ENCODE assay signal across 8 mouse cellular contexts in the genomic region with DNA sequence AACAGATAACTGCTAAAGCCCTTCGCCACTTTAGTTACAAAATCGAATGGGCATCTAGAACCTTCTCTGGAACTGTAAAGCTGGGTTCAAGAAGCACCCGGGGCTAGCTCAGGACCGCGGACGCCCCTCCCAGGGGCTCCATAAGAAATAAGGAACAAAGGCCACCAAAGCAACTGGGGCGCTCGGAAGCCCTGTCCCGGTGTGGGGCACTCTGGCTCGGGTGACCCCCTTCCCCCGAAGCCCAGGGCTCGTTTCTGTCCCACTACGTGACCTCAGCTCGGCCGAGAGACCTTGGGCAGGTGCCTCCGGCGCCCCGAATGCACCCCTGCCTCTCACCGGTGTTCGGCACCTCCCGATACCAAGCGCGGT. TPM values are rescaled to one million over a fixed set of nuclear protein-coding genes. Genes with fewer than 3 reads are reported as not detected.
DNase-seq lines count a peak whose midpoint lies in the region; ATAC-seq and TF ChIP-seq lines count a peak whose summit lies in the region.

No protein-coding gene starts in this region.

- H3K4me3 ChIP-seq in heart, embryonic 15.5 days, result peak overlapping the region; percentile 88
- peak overlapping the region; percentile 70 for H3K4me3 ChIP-seq in hindbrain, embryonic 12.5 days
- peak overlapping the region; percentile 84 for H3K4me3 ChIP-seq in midbrain, embryonic 12.5 days

- peaks cover 25% of the 10 kb centered on the region for H3K36me3 ChIP-seq in heart, embryonic 15.5 days
- H3K36me3 ChIP-seq in hindbrain, embryonic 12.5 days, result peaks cover 24% of the 10 kb centered on the region
- H3K36me3 ChIP-seq in midbrain, embryonic 12.5 days, result peaks cover 24% of the 10 kb centered on the region

- peak overlapping the region; percentile 90 for H3K27ac ChIP-seq in heart, embryonic 15.5 days
- peak overlapping the region; percentile 90 for H3K27ac ChIP-seq in hindbrain, embryonic 12.5 days
- peak overlapping the region; percentile 83 for H3K27ac ChIP-seq in midbrain, embryonic 12.5 days (replicated peaks)

- intact Hi-C loops in heart, postnatal 14 days (cut with DNase I), result loop anchor here (2.0 kb wide), 1 partner anchor 63 kb away; no protein-coding TSS in a partner anchor

- in situ Hi-C loops in Patski (cut with MboI; ENCODE audit: low pct_unique_long_range_greater_than_20kb), result no loop called here

- peak overlapping the region; percentile 98 for H3K9ac ChIP-seq in heart, embryonic 15.5 days
- H3K9ac ChIP-seq in hindbrain, embryonic 12.5 days, result peak overlapping the region; percentile 89
- peak overlapping the region; percentile 86 for H3K9ac ChIP-seq in midbrain, embryonic 12.5 days (replicated peaks)

- CTCF ChIA-PET in Patski (lab: Charles Lee), result interaction anchor here (2.4 kb wide), 1 partner anchor 15 kb away, joined by 5 read pairs; a partner anchor contains a TSS

- ATAC-seq in heart, embryonic 15.5 days (replicated peaks; ENCODE audit: insufficient number of reproducible peaks, insufficient read depth, low FRiP score, low read depth), result peak; percentile 37
- peak; percentile 3 for ATAC-seq in Patski
- ATAC-seq in hindbrain, embryonic 12.5 days (ENCODE audit: low FRiP score), result peak; percentile 66; the same call in 1 of the 2 replicates
- peak; percentile 72 for ATAC-seq in midbrain, embryonic 12.5 days (ENCODE audit: low FRiP score, low read depth)

- no peaks in the 10 kb centered on the region for H3K27me3 ChIP-seq in heart, embryonic 15.5 days
- H3K27me3 ChIP-seq in Patski, result no peaks in the 10 kb centered on the region
- no peaks in the 10 kb centered on the region for H3K27me3 ChIP-seq in hindbrain, embryonic 12.5 days
- H3K27me3 ChIP-seq in midbrain, embryonic 12.5 days, result no peaks in the 10 kb centered on the region

- 0% methylated on average over 23 of the region's 23 CpGs for WGBS in heart, embryonic 15.5 days
- WGBS in hindbrain, embryonic 12.5 days, result 2% methylated on average over 23 of the region's 23 CpGs
- WGBS in midbrain, embryonic 12.5 days, result under 1% methylated on average over 23 of the region's 23 CpGs

- no peak for DNase-seq in heart, postnatal 14 days
- no peak for DNase-seq in Patski (ENCODE audit: low read depth, low spot score)
- no peak for DNase-seq in spleen, postnatal 14 days (ENCODE audit: low spot score in 2 of 2)
- no peak for DNase-seq in cerebellum, adult 9-11 months
- DNase-seq in lung, adult 18-20 months, result no peak

- H3K9me3 ChIP-seq in heart, embryonic 15.5 days (replicated peaks), result no peaks in the 10 kb centered on the region
- no peaks in the 10 kb centered on the region for H3K9me3 ChIP-seq in hindbrain, embryonic 12.5 days (replicated peaks)
- H3K9me3 ChIP-seq in midbrain, embryonic 12.5 days, result no peaks in the 10 kb centered on the region

- H3K4me2 ChIP-seq in heart, embryonic 15.5 days, result peak overlapping the region; percentile 81
- peak overlapping the region; percentile 90 for H3K4me2 ChIP-seq in hindbrain, embryonic 12.5 days (replicated peaks)
- H3K4me2 ChIP-seq in midbrain, embryonic 12.5 days (replicated peaks), result peak overlapping the region; percentile 72

- peaks cover 29% of the 10 kb centered on the region for H3K4me1 ChIP-seq in heart, embryonic 15.5 days (replicated peaks)
- H3K4me1 ChIP-seq in hindbrain, embryonic 12.5 days, result peaks cover 22% of the 10 kb centered on the region
- H3K4me1 ChIP-seq in midbrain, embryonic 12.5 days, result peaks cover 21% of the 10 kb centered on the region

- POLR2A ChIA-PET in Patski (lab: Charles Lee), result interaction anchor here (1.0 kb wide), 1 partner anchor 9 kb away, joined by 3 read pairs; no protein-coding TSS in a partner anchor

- no peak for TF ChIP-seq CTCF in Patski (IDR thresholded peaks at IDR 0.05)

RNA-seq across cellular contexts. Expression of a gene that starts 0.4 kb away (rescaled TPM):
- 483 and 678 TPM in 2 replicates for polyA plus RNA-seq in heart, embryonic 15.5 days (2015; fragmentation: Nextera tagmentation; extraction: Ambion mirVana)
- 100 to 1,000 TPM; 577 to 610 TPM for total RNA-seq in heart, postnatal 14 days (2021)
- polyA plus RNA-seq in Patski (2021), result 493 TPM
- 266 and 295 TPM in 2 replicates for polyA plus RNA-seq in hindbrain, embryonic 12.5 days (2016; fragmentation: Nextera tagmentation; extraction: Ambion mirVana)
- polyA plus RNA-seq in midbrain, embryonic 12.5 days (2016; fragmentation: Nextera tagmentation; extraction: Ambion mirVana), result 277 and 315 TPM in 2 replicates

RNA-seq across cellular contexts. Expression of a gene that starts 15.0 kb away (rescaled TPM):
- 334 and 337 TPM in 2 replicates for polyA plus RNA-seq in heart, embryonic 15.5 days (2015; fragmentation: Nextera tagmentation; extraction: Ambion mirVana)
- total RNA-seq in heart, postnatal 14 days (2021), result 100 to 1,000 TPM; 197 to 205 TPM
- 185 TPM for polyA plus RNA-seq in Patski (2021)
- polyA plus RNA-seq in hindbrain, embryonic 12.5 days (2016; fragmentation: Nextera tagmentation; extraction: Ambion mirVana), result 250 and 259 TPM in 2 replicates
- polyA plus RNA-seq in midbrain, embryonic 12.5 days (2016; fragmentation: Nextera tagmentation; extraction: Ambion mirVana), result 248 and 261 TPM in 2 replicates

RNA-seq across cellular contexts. Expression of a gene that starts 15.0 kb away (rescaled TPM):
- polyA plus RNA-seq in heart, embryonic 15.5 days (2015; fragmentation: Nextera tagmentation; extraction: Ambion mirVana), result 6.3 and 11.5 TPM in 2 replicates
- 1 to 10 TPM; 2.0 to 2.3 TPM for total RNA-seq in heart, postnatal 14 days (2021)
- polyA plus RNA-seq in Patski (2021), result 0.27 TPM
- 5.3 and 6.2 TPM in 2 replicates for polyA plus RNA-seq in hindbrain, embryonic 12.5 days (2016; fragmentation: Nextera tagmentation; extraction: Ambion mirVana)
- 3.3 and 4.1 TPM in 2 replicates for polyA plus RNA-seq in midbrain, embryonic 12.5 days (2016; fragmentation: Nextera tagmentation; extraction: Ambion mirVana)

RNA-seq across cellular contexts. Expression of a gene that starts 15.0 kb away (rescaled TPM):
- polyA plus RNA-seq in heart, embryonic 15.5 days (2015; fragmentation: Nextera tagmentation; extraction: Ambion mirVana), result 39.1 and 52.3 TPM in 2 replicates
- total RNA-seq in heart, postnatal 14 days (2021), result 10 to 100 TPM; 28.9 to 33.4 TPM
- 123 TPM for polyA plus RNA-seq in Patski (2021)
- polyA plus RNA-seq in hindbrain, embryonic 12.5 days (2016; fragmentation: Nextera tagmentation; extraction: Ambion mirVana), result 26.7 and 29.7 TPM in 2 replicates
- polyA plus RNA-seq in midbrain, embryonic 12.5 days (2016; fragmentation: Nextera tagmentation; extraction: Ambion mirVana), result 24.0 and 24.9 TPM in 2 replicates

RNA-seq across cellular contexts. Expression of a gene that starts 26.3 kb away (rescaled TPM):
- 12.3 and 14.2 TPM in 2 replicates for polyA plus RNA-seq in heart, embryonic 15.5 days (2015; fragmentation: Nextera tagmentation; extraction: Ambion mirVana)
- total RNA-seq in heart, postnatal 14 days (2021), result 10 to 100 TPM; 21.9 to 25.7 TPM
- 6.9 TPM for polyA plus RNA-seq in Patski (2021)
- 4.0 and 4.8 TPM in 2 replicates for polyA plus RNA-seq in hindbrain, embryonic 12.5 days (2016; fragmentation: Nextera tagmentation; extraction: Ambion mirVana)
- polyA plus RNA-seq in midbrain, embryonic 12.5 days (2016; fragmentation: Nextera tagmentation; extraction: Ambion mirVana), result 2.3 and 2.8 TPM in 2 replicates

Comparison
In these comparisons a context has a peak if more than half of its experiments do, and no peak if none do; other contexts are left out.
1. ATAC-seq: peak in every context shown above with its lines; median percentile 72 in midbrain, embryonic 12.5 days; 66 in hindbrain, embryonic 12.5 days; 37 in heart, embryonic 15.5 days; 3 in Patski.